Mouse (Mus musculus): ENCODE data around the gene Olfr169.
"Not testable (repeated sequence)": the region's sequence is repeated elsewhere in the genome, so short reads cannot be mapped to it uniquely, and the experiment has no call there.

The Olfr169 gene

DNA sequence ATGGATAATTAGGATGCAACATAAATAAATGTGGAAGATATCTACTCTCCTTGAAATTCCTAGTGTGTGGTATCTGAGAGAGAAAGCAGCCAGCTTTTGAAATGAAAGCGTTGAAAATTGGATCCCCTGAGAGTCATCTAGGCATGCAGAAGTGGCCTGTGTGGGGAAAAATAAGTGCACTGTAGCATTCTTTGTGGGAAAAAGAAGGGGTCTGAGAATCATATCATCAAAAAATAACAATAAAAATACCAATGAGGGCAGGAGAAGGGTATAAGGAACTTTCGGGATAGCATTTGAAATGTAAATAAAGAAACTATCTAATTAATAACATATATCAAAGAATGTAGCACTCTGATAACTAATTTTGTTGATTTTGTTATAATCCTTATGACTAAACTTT, at the start of gene Olfr169:
Gene Olfr169 (minus strand): TSS at position 101 of the 400 bp plus-strand sequence.
- not testable (repeated sequence) for DNase-seq

DNA sequence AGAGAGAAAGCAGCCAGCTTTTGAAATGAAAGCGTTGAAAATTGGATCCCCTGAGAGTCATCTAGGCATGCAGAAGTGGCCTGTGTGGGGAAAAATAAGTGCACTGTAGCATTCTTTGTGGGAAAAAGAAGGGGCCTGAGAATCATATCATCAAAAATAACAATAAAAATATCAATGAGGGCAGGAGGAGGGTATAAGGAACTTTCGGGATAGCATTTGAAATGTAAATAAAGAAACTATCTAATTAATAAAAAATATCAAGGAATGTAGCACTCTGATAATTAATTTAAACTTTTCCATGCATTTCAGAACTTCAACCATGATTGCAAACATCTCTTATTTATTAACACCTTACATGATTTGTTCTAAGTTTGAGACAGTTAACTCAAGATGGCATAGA, 40.2 kb upstream of the Olfr169 start, which contains the start of gene Olfr170:
Gene Olfr170 (minus strand): TSS at position 101 of the 400 bp plus-strand sequence.
- DNase-seq, result not testable (repeated sequence)

DNA sequence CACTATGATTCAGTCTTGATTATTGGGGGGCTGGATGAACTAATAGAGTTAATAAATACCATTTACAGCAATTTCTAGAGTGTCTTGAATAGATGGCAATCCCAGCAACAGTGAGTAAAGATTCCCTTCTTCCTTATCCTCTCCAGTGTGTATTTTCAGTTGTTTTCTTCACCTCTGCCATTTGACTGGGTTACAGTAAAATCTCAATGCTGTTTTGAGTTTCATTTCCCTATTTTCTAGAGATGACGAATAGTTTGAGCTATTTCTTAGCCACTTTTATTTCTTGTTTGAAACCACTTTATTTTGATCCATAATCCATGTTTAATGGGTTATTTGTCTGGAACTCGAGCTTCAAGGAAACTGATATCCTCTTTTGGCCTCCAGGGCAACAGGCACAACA, 31.6 kb upstream of the Olfr169 start:
- no peak for DNase-seq

DNA sequence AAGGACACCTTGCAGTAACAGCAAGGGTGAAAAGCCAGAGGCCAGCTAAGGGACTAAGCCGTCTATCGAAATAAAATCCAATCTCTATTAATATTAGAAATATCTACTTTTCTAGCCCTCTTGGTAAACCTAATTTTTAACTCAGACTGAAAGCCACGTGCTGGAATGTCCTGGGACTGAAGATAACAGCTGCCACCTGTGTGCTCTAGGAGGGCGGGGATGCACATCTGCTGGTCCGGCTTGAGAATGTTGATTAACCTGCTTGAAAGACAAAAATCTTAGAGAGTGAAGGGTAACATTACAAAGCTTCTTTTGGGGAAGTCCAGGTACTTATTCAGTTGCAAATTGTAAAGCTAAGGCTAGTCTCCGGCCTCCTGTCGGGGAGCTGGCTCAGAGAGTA, 18.2 kb downstream of the Olfr169 start:
- not testable (repeated sequence) for DNase-seq

DNA sequence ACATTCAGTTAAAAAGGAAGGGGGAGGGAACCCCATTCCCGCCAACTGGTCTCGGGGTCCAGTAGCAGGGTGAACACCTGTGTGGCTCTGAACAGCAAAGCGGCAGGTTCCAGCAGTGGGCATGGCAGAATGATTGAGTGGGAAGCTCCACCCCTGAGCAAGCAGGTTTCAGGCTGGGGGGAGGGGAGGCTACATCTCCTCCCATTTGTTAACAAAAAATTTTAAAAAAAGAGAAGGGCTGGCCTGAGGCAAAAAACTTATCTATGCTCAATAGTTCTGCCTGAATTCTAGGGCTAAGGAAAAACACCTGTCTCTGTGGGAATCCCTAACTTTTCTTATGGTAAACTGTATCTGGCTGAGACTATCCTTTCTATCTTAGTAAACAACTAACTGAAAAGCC, 19.4 kb downstream of the Olfr169 start:
- not testable (repeated sequence) for DNase-seq

DNA sequence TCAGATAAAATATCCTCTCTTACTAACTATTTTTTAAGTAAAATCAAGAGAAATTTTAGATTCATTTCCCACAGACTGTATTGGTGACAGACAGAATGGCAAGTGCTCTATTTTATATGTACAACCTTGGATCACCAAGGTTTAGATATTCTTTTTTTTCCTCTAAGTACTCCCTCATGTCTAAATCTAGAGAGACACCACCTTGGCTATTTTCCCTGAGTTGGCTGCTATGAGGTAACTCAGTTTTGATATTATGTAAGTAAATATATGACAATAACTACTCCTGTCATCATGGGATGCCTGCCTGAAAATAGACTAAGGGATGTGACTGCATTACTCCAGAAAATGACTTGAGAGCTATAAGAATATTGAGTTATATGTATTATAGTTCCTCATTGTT, 36.2 kb downstream of the Olfr169 start, which contains the start of gene Olfr168:
Gene Olfr168 (minus strand): TSS at position 101 of the 400 bp plus-strand sequence.
- DNase-seq, result no peak

DNA sequence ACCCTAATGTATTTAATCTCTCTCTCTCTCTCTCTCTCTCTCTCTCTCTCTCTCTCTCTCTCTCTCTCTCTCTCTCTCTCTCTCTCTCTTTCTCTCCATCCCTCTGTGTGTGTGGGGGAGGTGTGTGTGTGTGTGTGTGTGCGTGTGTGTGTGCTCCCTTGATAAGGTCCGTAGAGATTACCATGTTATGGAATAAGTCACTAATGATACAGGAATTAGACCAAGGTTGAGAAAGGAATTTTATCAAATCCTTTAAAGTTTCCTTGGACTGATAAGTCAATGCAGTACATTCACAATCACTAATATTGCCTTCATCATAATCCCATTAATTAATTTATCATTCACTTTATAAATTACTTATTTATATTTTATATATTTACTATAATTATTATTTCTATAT, 49.4 kb downstream of the Olfr169 start, which contains the start of gene Olfr167:
Gene Olfr167 (minus strand): TSS at position 101 of the 400 bp plus-strand sequence.
- no peak for DNase-seq
